Mouse (Mus musculus) bone marrow, adult 2 months (tissue): ENCODE measurements around the gene Apof.

ENCODE experiments used
- CTCF ChIP-seq: fragments of 200-500 bp; IDR thresholded peaks from 2 replicates; pipeline ENCODE4 v1.5.1; 2011; ENCODE audit warnings: low read length, control low read depth; ENCODE audit not compliant: control insufficient read depth, insufficient read depth
- POLR2A ChIP-seq: fragments of 200-500 bp; IDR thresholded peaks from 2 replicates; pipeline ENCODE4 v1.6.1; 2011; ENCODE audit warnings: low read depth, mild to moderate bottlenecking, control low read depth, low read length, borderline replicate concordance; ENCODE audit not compliant: control insufficient read depth

GRCm38 (mm10) chr10:128302357-128302756, 33.9 kb downstream of the Apof start:
- no peak for TF ChIP-seq POLR2A
- no peak for TF ChIP-seq CTCF
